Mouse (Mus musculus) E14TG2a.4 (cell line): Measurements from ENCODE around the gene Iscu.

Source experiments
- CTCF ChIP-seq: conservative IDR thresholded peaks from 2 replicates; pipeline ENCODE4 v1.5.1; 2014; ENCODE audit warnings: low read length
- POU5F1 ChIP-seq: IDR thresholded peaks from 2 replicates; pipeline ENCODE4 v1.6.1; 2014; ENCODE audit warnings: low read length, borderline replicate concordance

GRCm38 (mm10) chr5:113814111-113815040, 41.8 kb downstream of the Iscu start:
- TF ChIP-seq CTCF = no peak
- no peak for TF ChIP-seq POU5F1
